Mouse (Mus musculus) embryo, embryonic 9.5 days (tissue): Measurements from ENCODE around the gene Sort1.

Source experiments
- DNase-seq: peaks from one replicate; pipeline ENCODE4 v3.0.0-alpha.2; 2017; ENCODE audit errors: extremely low spot score

The Sort1 gene

DNA sequence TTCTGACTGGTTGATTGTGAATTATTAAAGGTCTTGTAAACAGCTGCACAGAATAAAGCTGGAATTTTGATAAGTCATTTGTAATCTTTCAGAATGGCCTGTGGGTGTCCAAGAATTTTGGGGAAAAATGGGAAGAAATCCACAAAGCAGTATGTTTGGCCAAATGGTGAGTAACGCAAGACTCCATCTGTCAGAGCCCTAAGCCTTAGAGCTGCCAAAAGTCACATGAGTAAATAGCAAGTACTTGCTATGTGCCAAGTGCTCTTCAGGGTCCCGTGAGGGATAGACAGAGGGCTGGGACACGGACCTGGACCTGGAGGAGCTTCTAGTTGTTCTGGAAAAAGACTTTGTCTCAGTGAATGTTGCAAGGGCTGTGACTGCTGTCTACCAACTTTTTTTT is 44.0 kb downstream of the Sort1 start:
- DNase-seq, result no peak

DNA sequence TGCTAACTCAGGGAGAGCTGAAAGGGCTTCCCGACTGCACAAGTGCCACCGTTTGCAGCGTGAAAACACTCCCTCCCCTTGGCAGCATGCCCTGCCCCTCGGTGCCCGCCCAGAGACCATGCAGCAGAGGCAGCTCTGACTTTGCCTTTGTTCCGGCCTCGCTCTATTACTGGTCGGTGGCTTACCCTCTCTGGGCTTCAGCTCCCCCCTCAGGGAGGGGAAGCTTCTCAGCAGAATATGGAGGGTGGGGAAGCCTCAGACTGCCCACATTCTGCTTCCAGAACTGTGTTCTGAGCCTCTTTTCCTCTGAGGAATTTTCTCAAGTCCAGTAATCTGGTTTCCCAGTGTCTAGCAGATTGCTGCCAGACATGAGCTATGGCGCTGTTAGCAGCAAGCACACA is 44.6 kb downstream of the Sort1 start:
- no peak for DNase-seq

DNA sequence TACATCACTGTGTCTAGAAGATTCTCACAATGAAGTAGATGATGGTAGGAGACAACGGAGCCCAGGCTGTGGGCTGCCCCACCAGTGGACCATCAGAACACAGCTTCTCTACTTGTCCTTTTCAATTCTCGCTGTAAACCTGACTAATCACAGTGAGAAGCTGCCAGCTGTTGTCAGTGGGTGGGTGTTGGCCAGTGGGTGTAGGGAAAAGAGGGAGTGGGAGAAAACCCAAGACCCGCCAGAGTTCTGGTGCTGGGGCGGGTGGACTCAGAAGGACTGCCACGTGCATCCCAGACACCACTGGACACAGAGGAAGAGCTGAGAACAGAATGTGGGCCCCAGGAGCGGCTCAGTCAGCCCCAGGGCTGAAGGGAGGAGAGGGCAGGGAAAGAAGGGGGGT is 46.9 kb downstream of the Sort1 start:
- no peak for DNase-seq

DNA sequence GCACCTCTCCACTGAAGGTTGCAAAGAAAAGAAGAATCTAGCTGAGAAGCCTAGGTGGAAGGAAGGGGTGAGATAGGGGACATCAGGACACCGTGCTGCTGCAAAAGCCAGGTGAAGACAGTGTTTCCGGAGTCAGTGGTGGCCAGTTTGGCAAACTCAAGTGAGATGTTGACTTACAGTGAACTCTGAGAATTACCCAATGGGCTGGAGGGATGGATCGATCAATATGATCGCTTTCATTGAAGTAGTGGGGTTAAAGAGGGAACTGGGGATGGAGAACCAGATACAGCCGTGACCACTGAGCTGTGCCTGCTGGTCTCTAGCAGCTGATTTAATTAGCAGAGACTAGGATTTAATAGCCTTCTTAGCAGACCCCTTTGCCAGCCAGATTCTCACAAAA is 53.0 kb downstream of the Sort1 start:
- DNase-seq, result no peak

DNA sequence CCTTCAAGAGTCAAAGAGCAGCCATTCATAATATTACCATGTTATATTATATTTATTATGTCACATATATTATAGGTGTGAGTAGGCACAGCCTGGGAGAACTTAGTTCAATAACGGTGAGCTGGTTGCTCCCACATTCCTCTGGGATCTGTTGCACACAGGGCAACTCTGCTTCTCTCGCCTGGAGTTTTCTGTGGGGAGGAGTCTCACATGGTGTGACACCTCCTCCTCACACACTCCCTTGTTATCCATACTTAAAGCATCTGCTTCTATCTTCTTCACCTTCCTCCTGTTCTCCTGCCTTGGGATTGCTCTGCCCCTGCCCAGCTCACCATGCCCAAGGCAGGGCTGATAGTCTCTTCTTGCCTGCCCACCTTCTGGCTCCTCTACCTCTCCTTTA is 57.2 kb downstream of the Sort1 start:
- no peak for DNase-seq

DNA sequence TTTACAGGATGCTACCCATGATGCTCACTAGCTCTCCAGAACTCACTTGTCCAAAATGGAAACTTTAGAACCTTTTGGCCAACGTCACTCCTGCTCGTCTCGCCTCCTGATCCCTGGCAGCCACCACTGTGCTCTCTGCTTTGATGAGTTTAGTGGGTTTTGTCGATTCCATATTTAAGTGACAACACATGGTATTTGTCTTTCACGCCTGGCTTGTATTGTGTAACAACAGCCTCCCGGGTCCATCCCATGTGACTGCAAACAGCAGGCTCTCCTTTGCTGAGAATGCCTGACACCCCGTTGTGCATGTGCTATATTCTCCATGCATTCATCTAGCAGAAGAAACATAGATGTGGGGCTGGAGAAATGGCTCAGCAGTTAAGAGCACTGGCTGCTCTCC is 58.3 kb downstream of the Sort1 start:
- DNase-seq, result no peak

DNA sequence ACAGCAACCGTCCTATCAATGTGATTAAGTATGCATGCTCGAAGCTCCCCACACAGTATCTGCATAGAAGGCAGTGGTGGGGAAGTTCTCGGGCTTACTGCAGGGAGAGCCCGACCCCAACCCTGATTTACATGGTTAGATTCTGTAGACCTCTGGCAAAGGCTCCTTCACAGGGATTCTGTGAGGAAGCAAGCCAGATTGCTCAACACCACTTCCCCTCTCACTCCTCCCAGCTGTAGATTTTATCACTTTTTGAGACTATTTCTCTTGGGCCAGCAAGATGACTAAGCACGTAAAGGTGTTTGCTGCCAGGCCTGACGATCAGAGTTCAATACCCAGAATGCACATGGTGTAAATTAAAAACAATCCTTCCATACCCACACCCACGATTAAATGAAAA is 62.0 kb downstream of the Sort1 start:
- DNase-seq, result no peak

- no peak for DNase-seq
Observed at GRCm38 (mm10) chr3:108348376-108348775, 64.5 kb downstream of the Sort1 start.

- no peak for DNase-seq
Observed at GRCm38 (mm10) chr3:108355245-108355644, 71.4 kb downstream of the Sort1 start.

DNA sequence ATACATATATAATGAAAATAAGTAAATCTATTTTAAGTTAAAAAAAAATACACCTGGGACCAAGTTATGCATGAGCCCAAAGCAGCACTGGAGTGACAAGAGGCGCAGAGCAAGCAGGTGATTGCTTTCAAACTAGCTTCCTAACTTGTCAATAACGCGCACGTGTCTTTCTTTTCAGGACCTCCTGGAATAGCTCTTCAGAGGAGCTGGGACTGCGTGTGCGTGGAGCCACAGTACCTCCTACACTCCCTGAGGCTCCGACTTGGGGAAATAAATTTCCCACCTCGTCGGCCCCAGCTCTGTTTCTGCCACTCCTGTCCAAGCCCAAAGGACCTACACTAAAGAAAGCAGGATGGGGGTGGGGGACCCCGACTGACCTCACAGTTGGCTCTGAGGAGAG is 73.2 kb downstream of the Sort1 start:
- no peak for DNase-seq

DNA sequence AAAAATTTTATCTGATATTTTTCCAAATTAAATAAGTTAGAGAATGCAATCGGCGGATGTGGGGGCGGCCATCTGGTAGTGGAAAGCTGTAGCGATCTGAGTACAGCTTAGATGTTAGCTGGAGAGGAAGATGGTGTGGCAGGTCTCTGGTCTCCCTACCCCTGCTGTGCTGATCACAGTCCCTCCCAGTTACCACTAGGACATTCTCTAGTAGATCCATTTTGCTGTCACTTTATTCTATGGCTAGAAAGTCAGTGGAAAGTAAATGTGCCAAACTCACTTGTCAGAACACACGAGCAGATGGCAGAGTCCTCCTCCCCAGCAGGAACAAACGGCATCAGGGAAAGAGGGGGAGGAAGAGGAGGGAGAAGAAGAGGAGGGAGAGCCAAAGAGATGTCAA is 74.6 kb downstream of the Sort1 start:
- no peak for DNase-seq

DNA sequence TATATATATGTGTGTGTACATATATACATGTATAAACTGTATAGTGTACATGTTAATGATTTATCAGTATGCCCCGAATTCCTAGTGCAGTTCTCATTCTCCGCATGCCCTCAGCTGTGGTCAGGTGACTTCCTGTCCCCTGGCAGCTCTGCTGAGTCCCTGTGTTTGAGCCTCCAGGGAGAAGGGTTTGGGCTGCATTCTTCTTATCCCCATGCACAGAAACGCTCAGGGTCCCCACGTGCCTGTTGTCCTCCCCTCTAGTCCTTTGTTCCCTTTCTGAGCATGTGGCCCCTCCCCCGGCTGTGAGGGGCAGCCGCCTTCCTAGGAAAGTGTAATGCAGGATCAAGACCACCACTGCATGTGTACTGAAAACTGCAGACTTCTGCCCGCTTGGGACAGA is 77.0 kb downstream of the Sort1 start:
- DNase-seq, result peak; percentile 59

DNA sequence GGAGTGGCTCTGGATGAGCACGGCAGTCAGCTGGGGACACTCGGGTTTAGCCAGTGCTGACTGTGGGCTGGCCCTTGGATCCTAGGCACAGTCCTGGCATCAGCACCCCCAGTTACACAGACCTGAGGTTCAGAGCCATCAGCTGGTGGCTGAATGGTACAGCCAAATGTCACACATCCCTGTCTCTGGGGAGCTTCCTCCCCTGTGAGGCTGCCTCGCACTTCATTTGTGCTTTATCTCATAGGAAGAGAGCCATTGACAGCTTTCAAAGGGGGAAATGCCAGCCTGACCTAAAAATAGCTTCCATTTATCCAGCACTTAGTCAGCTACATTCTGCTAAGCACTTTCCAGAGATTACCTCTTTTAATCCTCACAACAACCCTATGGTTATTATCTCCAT is 79.7 kb downstream of the Sort1 start:
- no peak for DNase-seq

GRCm38 (mm10) chr3:108364270-108364995 is 80.6 kb downstream of the Sort1 start, which contains the start of gene Mybphl:
Mybphl (plus strand) TSS chr3:108364911.
- DNase-seq, result no peak

DNA sequence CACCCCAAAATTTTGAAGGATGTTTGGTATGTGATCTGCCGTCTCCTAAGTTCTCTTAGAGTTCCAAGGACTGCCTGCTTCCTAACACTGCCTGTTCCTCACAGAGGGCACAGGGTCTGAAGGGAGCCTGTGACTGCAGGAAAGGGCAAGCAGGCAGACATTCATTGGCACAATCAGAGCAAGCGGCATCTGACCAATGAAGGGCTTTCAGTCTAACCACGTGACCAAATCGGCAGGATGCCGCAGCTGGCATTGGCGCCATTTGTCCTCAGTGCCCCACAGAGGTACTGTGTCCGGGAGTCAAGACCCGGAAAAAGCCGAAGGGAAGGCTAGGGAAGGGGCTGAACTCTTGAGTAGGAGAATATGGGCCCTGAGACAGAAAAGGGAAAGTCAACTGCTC is 83.3 kb downstream of the Sort1 start:
- DNase-seq, result no peak

DNA sequence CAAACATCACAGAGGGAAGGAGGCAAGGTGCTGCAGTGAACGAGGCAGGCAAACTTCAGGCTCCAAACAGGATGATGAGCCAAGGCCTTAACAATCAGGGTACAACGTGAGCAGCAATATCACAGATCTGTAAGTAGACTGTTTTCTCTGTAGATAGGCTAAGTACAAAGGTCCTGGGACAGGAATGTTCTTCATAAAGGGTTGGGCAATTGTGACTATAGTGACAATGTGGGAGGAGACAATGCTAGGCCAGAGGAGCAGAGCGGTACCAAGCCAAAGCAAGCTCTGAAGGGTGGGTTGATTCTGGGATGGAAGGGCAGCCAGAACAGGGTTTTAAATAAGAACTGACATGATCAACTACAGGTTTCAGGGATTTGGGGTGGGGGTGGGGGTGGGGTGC is 83.9 kb downstream of the Sort1 start:
- DNase-seq, result no peak

DNA sequence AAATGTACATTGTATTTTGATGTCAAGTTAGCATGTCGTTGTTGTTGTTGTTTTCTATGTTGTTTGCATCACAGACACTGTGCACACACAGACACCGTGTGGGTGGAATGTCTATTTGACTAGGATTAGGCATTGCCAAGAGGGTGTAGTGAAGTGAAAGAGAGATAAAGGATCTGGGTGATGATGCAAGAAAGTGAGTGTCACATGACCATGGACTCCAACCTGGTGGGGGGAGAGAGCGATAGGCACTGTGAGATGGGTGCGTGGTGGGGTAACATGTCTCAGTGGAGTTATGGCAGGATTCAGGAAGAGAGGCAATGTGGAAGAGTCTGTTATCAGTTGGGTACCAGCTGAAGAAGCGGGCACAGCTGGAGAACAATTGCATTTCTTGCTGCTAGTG is 84.8 kb downstream of the Sort1 start:
- DNase-seq, result no peak

GRCm38 (mm10) chr3:108372274-108372673 is 88.4 kb downstream of the Sort1 start:
- no peak for DNase-seq

GRCm38 (mm10) chr3:108372691-108373090 is 88.8 kb downstream of the Sort1 start:
- no peak for DNase-seq

- no peak for DNase-seq
Observed at GRCm38 (mm10) chr3:108378875-108379663, 95.2 kb downstream of the Sort1 start.

DNA sequence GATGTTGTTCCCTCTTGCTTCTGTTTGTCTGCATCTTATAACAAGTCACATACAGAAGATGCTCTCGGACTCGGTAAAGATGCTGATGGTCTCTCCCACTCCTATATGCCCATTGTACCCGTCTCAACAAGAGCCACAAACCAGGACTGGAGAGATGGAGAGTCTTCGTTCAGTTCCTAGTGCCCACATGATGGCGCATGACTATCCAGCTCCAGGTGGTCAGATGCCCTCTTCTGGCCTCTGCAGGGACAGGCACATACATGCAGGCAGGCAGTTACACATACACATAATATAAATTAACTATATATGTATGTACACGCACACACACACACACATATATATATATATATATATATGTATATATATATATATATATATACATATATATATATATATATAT is 96.8 kb downstream of the Sort1 start:
- DNase-seq, result no peak

DNA sequence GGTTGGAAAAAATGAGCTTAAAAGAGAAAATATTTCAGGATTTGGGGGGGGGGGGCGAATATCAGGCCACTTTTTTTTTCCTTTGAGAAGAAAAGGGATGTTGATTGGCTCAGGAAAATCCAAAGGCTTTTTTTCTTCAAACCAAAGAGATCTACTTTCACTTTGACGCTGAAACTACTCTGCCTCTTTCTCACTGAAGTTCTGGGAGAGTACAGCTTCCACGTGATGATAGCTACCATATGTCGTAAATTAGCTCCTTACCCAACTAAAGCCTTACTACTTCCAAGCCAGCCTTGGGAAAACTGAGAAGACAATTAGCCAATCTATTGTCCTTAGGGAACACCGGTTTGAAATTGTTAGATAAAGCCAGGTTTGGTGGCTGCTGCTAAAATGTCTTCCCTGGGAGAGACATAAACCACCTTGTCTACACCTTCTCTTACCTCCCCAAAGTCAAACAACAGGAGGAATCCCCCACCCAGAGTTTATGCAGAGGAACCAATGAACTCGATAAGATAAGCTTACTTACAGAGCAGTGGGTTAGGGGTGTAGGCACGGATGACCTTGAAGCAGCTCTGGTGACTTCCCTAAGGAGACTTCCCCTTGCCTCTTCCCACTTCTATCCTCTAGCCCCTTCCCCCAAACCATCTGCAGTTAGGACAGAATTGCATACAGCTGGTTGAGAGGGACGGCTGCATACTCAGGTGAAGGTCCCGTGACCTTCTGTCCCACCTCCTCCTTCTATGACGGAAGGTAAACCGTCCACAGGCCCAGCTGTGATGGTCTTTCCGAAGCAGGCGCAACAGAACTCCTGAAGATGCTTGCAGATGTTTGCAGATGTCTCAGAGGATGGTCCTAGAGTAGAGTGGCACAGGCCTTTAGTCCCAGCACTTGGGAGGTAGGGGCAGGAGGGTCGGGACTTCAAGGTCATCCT is 98.3 kb downstream of the Sort1 start:
- no peak for DNase-seq
